Comparison of ENCODE assay signal across 7 mouse cellular contexts in the genomic region with DNA sequence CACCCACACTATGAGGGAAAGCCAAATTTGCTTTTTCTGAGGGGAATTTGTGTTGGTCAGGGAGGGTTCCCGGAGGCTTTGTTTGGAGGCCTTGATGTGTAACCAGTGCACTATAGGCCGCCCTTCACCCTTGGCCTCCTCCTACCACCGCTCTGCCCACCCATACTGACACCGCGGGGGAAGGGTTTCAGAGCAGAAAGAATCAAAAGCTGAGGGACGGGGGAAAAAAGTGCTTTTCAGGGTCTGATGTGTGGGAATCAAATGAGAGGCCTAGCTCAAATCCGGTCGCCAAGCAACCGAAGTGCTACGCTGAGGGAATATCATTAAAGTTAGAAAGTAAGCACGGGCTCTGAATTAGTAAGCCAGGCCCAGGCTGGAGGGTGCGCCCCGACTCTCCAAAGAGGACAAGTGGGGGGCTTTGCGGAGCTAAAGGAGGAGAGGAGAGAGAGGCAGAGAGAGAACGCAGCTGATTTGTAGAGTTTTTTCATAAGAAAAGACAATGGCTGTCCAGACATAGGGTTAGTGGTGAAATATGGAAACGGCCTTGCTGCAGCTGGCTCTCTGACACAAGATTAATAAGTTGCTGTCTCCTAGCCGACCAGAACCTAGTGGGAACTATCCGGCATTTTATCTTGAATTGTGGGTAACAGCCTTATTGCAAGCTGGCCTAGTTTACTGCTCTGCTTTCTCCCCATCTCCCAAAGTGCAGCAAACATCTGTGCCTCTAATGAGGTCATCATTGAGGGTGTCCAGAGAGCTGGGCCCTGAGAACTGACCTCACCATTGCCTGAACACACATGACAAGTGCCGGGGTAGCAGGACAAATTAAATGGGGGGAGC.
DNase-seq lines count a peak whose midpoint lies in the region.

No protein-coding gene starts in this region.

- DNase-seq in R1 (ENCODE audit: low read depth, low spot score), result peak; percentile 51
- peak; percentile 23 for DNase-seq in cerebellum, adult 9-10 months
- DNase-seq in frontal cortex, postnatal 25 days (ENCODE audit: low spot score in 2 of 2), result peak; percentile 22 to 35
- peak; percentile 11 to 41 for DNase-seq in left cerebral cortex, postnatal 36 days (ENCODE audit: low spot score in 2 of 2)
- DNase-seq in right cerebral cortex, postnatal 25 days, result peak; percentile 36
- no peak for DNase-seq in urinary bladder, adult 18-20 months (ENCODE audit: low spot score in 2 of 2)
- no peak for DNase-seq in B cell, adult 2 months

- intact Hi-C loops in left cerebral cortex, postnatal 36 days (cut with DNase I), result no loop called here

Comparison
In these comparisons a context has a peak if more than half of its experiments do, and no peak if none do; other contexts are left out.
1. DNase-seq: peak in R1 (single experiment), cerebellum, adult 9-10 months (single experiment), frontal cortex, postnatal 25 days (2 of 2), left cerebral cortex, postnatal 36 days (2 of 2) and right cerebral cortex, postnatal 25 days (single experiment); none in urinary bladder, adult 18-20 months (0 of 2) and B cell, adult 2 months (0 of 2).